Mouse (Mus musculus) bone marrow, adult 2 months (tissue): ENCODE results near the gene Rpl31. TPM values are rescaled to one million over a fixed set of nuclear protein-coding genes. Genes with fewer than 3 reads are reported as not detected.

Source experiments
- H3K27ac ChIP-seq: fragments of 200-500 bp; 2 replicates; pipeline ENCODE4 v1.5.1; 2012; ENCODE audit warnings: low read depth, mild to moderate bottlenecking, control low read depth, inconsistent platforms, low read length; ENCODE audit not compliant: control insufficient read depth, poor library complexity, insufficient read depth
- H3K4me1 ChIP-seq: fragments of 200-500 bp; 2 replicates; pipeline ENCODE4 v1.6.1; 2011; ENCODE audit warnings: low read length; ENCODE audit not compliant: control insufficient read depth, insufficient read depth
- H3K4me3 ChIP-seq: fragments of 200-500 bp; replicated peaks from 2 replicates; pipeline ENCODE3; 2011; ENCODE audit warnings: mild to moderate bottlenecking, low read depth, low read length, control low read depth; ENCODE audit not compliant: control insufficient read depth
- CTCF ChIP-seq: fragments of 200-500 bp; IDR thresholded peaks from 2 replicates; pipeline ENCODE4 v1.5.1; 2011; ENCODE audit warnings: low read length, control low read depth; ENCODE audit not compliant: control insufficient read depth, insufficient read depth
- POLR2A ChIP-seq: fragments of 200-500 bp; IDR thresholded peaks from 2 replicates; pipeline ENCODE4 v1.6.1; 2011; ENCODE audit warnings: low read depth, mild to moderate bottlenecking, control low read depth, low read length, borderline replicate concordance; ENCODE audit not compliant: control insufficient read depth
- WGBS: fragments of 180-500 bp; shearing (Covaris S2); methylation state at CpG from one replicate; pipeline ENCODE4 v1.1.7; 2018; 5-methylcytosine and 5-hydroxymethylcytosine counted together
- polyA plus RNA-seq: library from polyadenylated mRNA; stranded (reverse); fragments of >200 nt; gene quantifications from 2 replicates; pipeline ENCODE4 v1.2.4, GENCODE M21; 2011; ENCODE audit warnings: low replicate concordance; ENCODE audit not compliant: missing spikeins, insufficient read depth, insufficient read length

The Rpl31 gene
- polyA plus RNA-seq, 1 experiment, result 2,169 TPM

GRCm38 (mm10) chr1:39372220-39372843 lies 4.7 kb downstream of the Rpl31 start:
- no peak for TF ChIP-seq POLR2A
- Histone ChIP-seq H3K27ac (no peak overlapping the region), H3K4me1 (no peaks in the 10 kb centered on the region; the same call in 1 of the 2 replicates), H3K4me3 (no peak overlapping the region)
- WGBS, result 69% methylated on average over 8 of the region's 8 CpGs

GRCm38 (mm10) chr1:39373378-39373777 lies 5.7 kb downstream of the Rpl31 start:
- Histone ChIP-seq H3K4me1 (no peaks in the 10 kb centered on the region; the same call in 1 of the 2 replicates), H3K4me3 (no peak overlapping the region), H3K27ac (no peak overlapping the region)
- 79% methylated on average over 4 of the region's 4 CpGs for WGBS
- no peak for TF ChIP-seq POLR2A

GRCm38 (mm10) chr1:39374231-39374809 lies 6.7 kb downstream of the Rpl31 start:
- no peak overlapping the region for H3K4me3 ChIP-seq
- no peaks in the 10 kb centered on the region for H3K4me1 ChIP-seq
- TF ChIP-seq POLR2A (no peak), CTCF (no peak)
- H3K27ac ChIP-seq, result no peak overlapping the region
- 82% methylated on average over 5 of the region's 5 CpGs for WGBS

GRCm38 (mm10) chr1:39376121-39376520 lies 8.5 kb downstream of the Rpl31 start:
- Histone ChIP-seq H3K4me1 (peaks cover under 1% of the 10 kb centered on the region; the same call in 1 of the 2 replicates), H3K27ac (no peak overlapping the region), H3K4me3 (no peak overlapping the region)
- TF ChIP-seq POLR2A, result no peak
- TF ChIP-seq CTCF, result no peak
- WGBS, result 84% methylated on average over 7 of the region's 7 CpGs

- no peak overlapping the region for H3K27ac ChIP-seq
- WGBS, result 89% methylated on average over 9 of the region's 9 CpGs
- no peak overlapping the region for H3K4me3 ChIP-seq
Measured at GRCm38 (mm10) chr1:39376726-39377240, 9.1 kb downstream of the Rpl31 start.

GRCm38 (mm10) chr1:39378540-39378939 lies 10.9 kb downstream of the Rpl31 start:
- no peak overlapping the region for H3K27ac ChIP-seq
- H3K4me3 ChIP-seq, result no peak overlapping the region
- H3K4me1 ChIP-seq, result peaks cover 4% of the 10 kb centered on the region
- 80% methylated on average over 1 of the region's 1 CpGs for WGBS
- TF ChIP-seq CTCF (no peak), POLR2A (no peak)

More at GRCm38 (mm10) chr1:39376726-39377240, 9.1 kb downstream of the Rpl31 start:
- peaks cover 2% of the 10 kb centered on the region; the same call in 1 of the 2 replicates for H3K4me1 ChIP-seq
- TF ChIP-seq CTCF (no peak), POLR2A (no peak; the same call in 1 of the 2 replicates)

- H3K27ac ChIP-seq, result no peak overlapping the region
- peaks cover 6% of the 10 kb centered on the region for H3K4me1 ChIP-seq
- WGBS, result 49% methylated on average over 5 of the region's 5 CpGs
- H3K4me3 ChIP-seq, result no peak overlapping the region
- TF ChIP-seq CTCF (no peak), POLR2A (no peak)
Measured at GRCm38 (mm10) chr1:39379021-39379420, 11.4 kb downstream of the Rpl31 start.

- TF ChIP-seq POLR2A (no peak), CTCF (no peak)
- no peak overlapping the region for H3K27ac ChIP-seq
- H3K4me1 ChIP-seq, result peaks cover 10% of the 10 kb centered on the region
- WGBS, result 51% methylated on average over 9 of the region's 9 CpGs
- H3K4me3 ChIP-seq, result no peak overlapping the region
Measured at GRCm38 (mm10) chr1:39381017-39381416, 13.4 kb downstream of the Rpl31 start.
